Mouse (Mus musculus): ENCODE data around the gene Gm45808. TPM values are rescaled to one million over a fixed set of nuclear protein-coding genes. Genes with fewer than 3 reads are reported as not detected.

The Gm45808 gene
- total RNA-seq, 2 experiments from 2014 or later: 2.8 to 4.6 TPM

- intact Hi-C loops (cut with DNase I): no loop called here
- DNase-seq: no peak
Observed at GRCm38 (mm10) chr7:45420615-45420919, 66.0 kb downstream of the Gm45808 start, which contains the start of gene Lhb. TSS of gene Lhb (plus strand) at chr7:45420820.

- intact Hi-C loops (cut with DNase I): no loop called here
- no peak for DNase-seq
Observed at GRCm38 (mm10) chr7:45419859-45420614, 66.6 kb downstream of the Gm45808 start.

GRCm38 (mm10) chr7:45417962-45418492, 68.6 kb downstream of the Gm45808 start:
- DNase-seq: no peak
- intact Hi-C loops (cut with DNase I): no loop called here

Small RNAs within 50 kb of the gene (microRNA-seq; reads per million reads assigned to microRNA genes)
- 0 reads per million in 2 experiments for gene Gm22133

Other genes with a start within 250 kb of the Gm45808 start
- gene Cd37, start 247.7 kb downstream of the Gm45808 start, total RNA-seq (2021): 1 to 10 TPM; 3.8 to 5.5 TPM
- not detected for gene Slc6a16, start 245.7 kb downstream of the Gm45808 start, total RNA-seq (2021)
- not detected for gene Slc6a21, start 209.3 kb downstream of the Gm45808 start, total RNA-seq (2021)
- 10 to 100 TPM; 20.8 to 22.3 TPM for gene Trpm4, start 153.0 kb downstream of the Gm45808 start, total RNA-seq (2021)
- gene Hrc, start 151.5 kb downstream of the Gm45808 start, total RNA-seq (2021): 100 to 1,000 TPM; 516 to 539 TPM
- gene Ppfia3, start 119.8 kb downstream of the Gm45808 start, total RNA-seq (2021): under 1 TPM; 0.22 to 0.29 TPM
- under 1 TPM; 0.90 to 0.96 TPM for gene Lin7b, start 116.2 kb downstream of the Gm45808 start, total RNA-seq (2021)
- gene Snrnp70, start 91.1 kb downstream of the Gm45808 start, total RNA-seq (2021): 100 to 1,000 TPM; 126 to 138 TPM
- 1 to 10 TPM; 1.5 to 1.7 TPM for gene Kcna7, start 81.2 kb downstream of the Gm45808 start, total RNA-seq (2021)
- gene Ntf5, start 73.1 kb downstream of the Gm45808 start, total RNA-seq (2021): under 1 TPM in 1 of 2 experiments, not detected in 1; 0.14 TPM
- not detected for gene Lhb, start 66.0 kb downstream of the Gm45808 start, total RNA-seq (2021)
- gene Gys1, start 52.0 kb downstream of the Gm45808 start, total RNA-seq (2021): 10 to 100 TPM; 86.1 to 90.2 TPM
- 10 to 100 TPM; 25.3 to 26.3 TPM for gene Ruvbl2, start 48.7 kb downstream of the Gm45808 start, total RNA-seq (2021)
- gene Ftl1, start 26.9 kb downstream of the Gm45808 start, total RNA-seq (2021): 100 to 1,000 TPM; 231 to 265 TPM
- 10 to 100 TPM; 25.6 to 31.1 TPM for gene Bax, start 19.9 kb downstream of the Gm45808 start, total RNA-seq (2021)
- gene Tulp2, start 4.9 kb downstream of the Gm45808 start, total RNA-seq (2021): not detected
- 1 to 10 TPM; 4.5 to 6.0 TPM for gene Dhdh, start 2.0 kb upstream of the Gm45808 start, total RNA-seq (2021)
- gene Nucb1, start 23.6 kb upstream of the Gm45808 start, total RNA-seq (2021): 100 to 1,000 TPM; 116 to 137 TPM
- gene Ppp1r15a, start 39.5 kb upstream of the Gm45808 start, total RNA-seq (2021): 10 to 100 TPM; 21.7 to 32.8 TPM
- 1 to 10 TPM; 1.9 to 2.1 TPM for gene Plekha4, start 39.5 kb upstream of the Gm45808 start, total RNA-seq (2021)
- gene Hsd17b14, start 68.1 kb upstream of the Gm45808 start, total RNA-seq (2021): under 1 TPM; 0.19 to 0.39 TPM
- 10 to 100 TPM; 85.5 to 94.6 TPM for gene Bcat2, start 83.3 kb upstream of the Gm45808 start, total RNA-seq (2021)
- not detected for gene Fgf21, start 128.7 kb upstream of the Gm45808 start, total RNA-seq (2021)
- gene Fut1, start 130.5 kb upstream of the Gm45808 start, total RNA-seq (2021): under 1 TPM in 1 of 2 experiments, not detected in 1; 0.12 TPM
- gene Izumo1, start 135.0 kb upstream of the Gm45808 start, total RNA-seq (2021): under 1 TPM; 0.54 to 0.67 TPM
- 10 to 100 TPM; 42.6 to 42.8 TPM for gene Rasip1, start 140.7 kb upstream of the Gm45808 start, total RNA-seq (2021)
- gene Mamstr, start 153.2 kb upstream of the Gm45808 start, total RNA-seq (2021): 1 to 10 TPM; 6.4 to 6.9 TPM
- gene Fut2, start 179.6 kb upstream of the Gm45808 start, total RNA-seq (2021): under 1 TPM; 0.37 to 0.69 TPM
- gene Ntn5, start 197.2 kb upstream of the Gm45808 start, total RNA-seq (2021): under 1 TPM; 0.12 to 0.24 TPM
- gene Sec1, start 207.6 kb upstream of the Gm45808 start, total RNA-seq (2021): under 1 TPM in 1 of 2 experiments, not detected in 1; 0.12 TPM
- 1 to 10 TPM; 4.3 to 6.6 TPM for gene Car11, start 213.0 kb upstream of the Gm45808 start, total RNA-seq (2021)
- 10 to 100 TPM; 24.7 to 27.1 TPM for gene Dbp, start 218.3 kb upstream of the Gm45808 start, total RNA-seq (2021)
- gene Rpl18, start 228.6 kb upstream of the Gm45808 start, total RNA-seq (2021): 100 to 1,000 TPM; 552 to 626 TPM
- 10 to 100 TPM; 17.5 to 18.8 TPM for gene Sphk2, start 231.2 kb upstream of the Gm45808 start, total RNA-seq (2021)
- under 1 TPM; 0.17 to 0.24 TPM for gene Fam83e, start 234.4 kb upstream of the Gm45808 start, total RNA-seq (2021)
- not detected for gene Spaca4, start 239.0 kb upstream of the Gm45808 start, total RNA-seq (2021)

Measured in heart, postnatal 14 days (tissue).